Mouse (Mus musculus) liver, adult 2 months (tissue): ENCODE results near the gene Slc30a4.

Experiments
- CTCF ChIP-seq: fragments of 200-500 bp; IDR thresholded peaks from 2 replicates; pipeline ENCODE4 v1.5.1; 2011; ENCODE audit warnings: low read depth, low read length, control low read depth
- POLR2A ChIP-seq: fragments of 200-500 bp; IDR thresholded peaks from 2 replicates; pipeline ENCODE4 v1.6.1; 2011; ENCODE audit warnings: low read length, control low read depth; ENCODE audit not compliant: insufficient read depth; ENCODE audit errors: extremely low read depth

- TF ChIP-seq POLR2A (no peak), CTCF (no peak)
These were observed 44.0 kb upstream of the Slc30a4 start for GRCm38 (mm10) chr2:122746461-122746860.
